Mouse (Mus musculus): ENCODE results near the gene Fam216a. TPM values are rescaled to one million over a fixed set of nuclear protein-coding genes. Genes with fewer than 3 reads are reported as not detected.

The Fam216a gene
- polyA plus RNA-seq, 1 experiment from 2014 or later, result 155 TPM

DNA sequence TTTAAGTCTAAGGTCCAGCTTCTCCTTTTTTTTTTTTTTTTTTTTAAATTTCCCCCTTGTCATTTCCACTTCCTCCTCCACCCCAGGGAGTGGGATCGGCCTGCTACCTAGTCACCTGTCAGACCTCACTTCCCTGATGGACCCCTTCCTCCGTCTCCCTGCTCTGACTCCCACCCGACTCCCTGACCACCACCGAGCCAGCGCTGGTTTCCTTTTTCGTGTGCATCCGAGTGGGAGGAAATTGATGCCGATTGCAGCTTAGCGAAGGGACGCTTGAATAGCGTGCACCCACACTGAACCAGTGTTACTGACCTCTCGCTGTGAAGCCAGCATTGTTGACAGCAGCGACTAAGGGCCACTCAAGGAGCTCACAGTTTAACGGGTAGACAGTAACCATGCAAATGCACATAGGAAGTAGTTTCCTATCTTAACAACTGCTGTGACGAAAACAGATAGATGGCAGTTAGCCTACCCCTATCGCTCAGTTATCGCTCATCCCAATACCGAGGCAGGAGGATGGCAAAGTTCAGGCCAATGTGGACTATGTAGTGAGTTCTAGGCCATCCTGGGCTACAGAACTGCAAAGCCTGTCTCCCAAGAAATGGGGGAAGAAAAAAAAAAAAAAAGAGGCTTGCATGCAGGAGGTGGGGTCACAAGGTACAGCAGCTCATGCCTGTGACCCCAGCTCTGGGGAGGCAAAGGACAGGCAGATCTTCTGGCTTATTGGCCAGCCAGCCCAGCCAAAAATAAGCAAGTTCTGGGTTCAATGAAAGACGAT lies 20.3 kb upstream of the Fam216a start:
- Histone ChIP-seq H3K4me2 (replicated peaks) (peak overlapping the region; percentile 91), H3K4me3 (replicated peaks; ENCODE audit: low read length) (peak overlapping the region; percentile 91), H3K4me1 (replicated peaks; ENCODE audit: control insufficient read depth, insufficient read depth, low read length) (peaks cover 7% of the 10 kb centered on the region), H3K27ac (peak overlapping the region; percentile 69), H3K27me3 (ENCODE audit: control insufficient read depth, insufficient read depth, low read length) (no peaks in the 10 kb centered on the region), H3K9me3 (ENCODE audit: control insufficient read depth, low read length) (no peaks in the 10 kb centered on the region), H3K36me3 (replicated peaks; ENCODE audit: control insufficient read depth, insufficient read depth) (peaks cover 12% of the 10 kb centered on the region), H3K9ac (peak overlapping the region; percentile 92)
- WGBS, result 18% methylated on average over 19 of the region's 19 CpGs
- no peak for DNase-seq (ENCODE audit: low spot score)
- ATAC-seq (ENCODE audit: low FRiP score), result peak; percentile 57; the same call in 1 of the 2 replicates

- peaks cover 7% of the 10 kb centered on the region for H3K4me1 ChIP-seq (replicated peaks; ENCODE audit: control insufficient read depth, insufficient read depth, low read length)
- WGBS, result under 1% methylated on average over 39 of the region's 39 CpGs
- no peaks in the 10 kb centered on the region for H3K27me3 ChIP-seq (ENCODE audit: control insufficient read depth, insufficient read depth, low read length)
- peak within 1 kb of the TSS; percentile 69 for H3K27ac ChIP-seq
- DNase-seq (ENCODE audit: low spot score), result peak; percentile 97
- peak within 1 kb of the TSS; percentile 92 for H3K9ac ChIP-seq
- H3K4me3 ChIP-seq (replicated peaks; ENCODE audit: low read length), result peak within 1 kb of the TSS; percentile 91
- H3K9me3 ChIP-seq (ENCODE audit: control insufficient read depth, low read length), result no peaks in the 10 kb centered on the region
- peaks cover 6% of the 10 kb centered on the region for H3K36me3 ChIP-seq (replicated peaks; ENCODE audit: control insufficient read depth, insufficient read depth)
- peak within 1 kb of the TSS; percentile 91 for H3K4me2 ChIP-seq (replicated peaks)
- peak; percentile 89 for ATAC-seq (ENCODE audit: low FRiP score)
Observed at GRCm38 (mm10) chr5:122391786-122392180, 19.6 kb upstream of the Fam216a start, which contains the start of gene Arpc3. Gene Arpc3, plus strand, starts transcription at chr5:122391878.

DNA sequence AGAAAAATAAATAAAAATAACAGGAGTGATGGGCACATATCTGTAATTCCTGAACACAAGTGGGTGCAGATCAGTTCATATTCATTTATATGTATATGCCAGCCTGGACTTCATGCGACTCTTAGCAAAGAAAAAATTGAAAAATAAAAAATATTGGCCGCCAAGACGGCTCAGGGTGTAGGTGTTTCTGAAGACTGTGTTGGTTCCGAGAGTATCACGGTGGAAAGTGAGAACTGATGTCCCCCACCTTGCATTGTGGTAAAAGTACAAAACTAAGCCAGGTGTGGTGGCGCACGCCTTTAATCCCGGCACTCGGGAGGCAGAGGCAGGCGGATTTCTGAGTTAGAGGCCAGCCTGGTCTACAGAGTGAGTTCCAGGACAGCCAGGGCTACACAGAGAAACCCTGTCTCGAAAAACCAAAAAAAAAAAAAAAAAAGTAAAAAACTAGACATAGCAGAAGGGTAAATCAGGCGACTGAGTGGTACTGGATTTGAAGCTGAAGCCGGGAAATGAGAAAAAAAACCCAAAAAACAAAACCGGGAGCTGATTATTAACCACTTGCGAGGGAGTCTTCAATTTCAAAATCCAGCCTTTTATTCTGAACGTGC lies 19.1 kb upstream of the Fam216a start:
- H3K27ac ChIP-seq, result peak overlapping the region; percentile 32
- 53% methylated on average over 15 of the region's 16 CpGs for WGBS

DNA sequence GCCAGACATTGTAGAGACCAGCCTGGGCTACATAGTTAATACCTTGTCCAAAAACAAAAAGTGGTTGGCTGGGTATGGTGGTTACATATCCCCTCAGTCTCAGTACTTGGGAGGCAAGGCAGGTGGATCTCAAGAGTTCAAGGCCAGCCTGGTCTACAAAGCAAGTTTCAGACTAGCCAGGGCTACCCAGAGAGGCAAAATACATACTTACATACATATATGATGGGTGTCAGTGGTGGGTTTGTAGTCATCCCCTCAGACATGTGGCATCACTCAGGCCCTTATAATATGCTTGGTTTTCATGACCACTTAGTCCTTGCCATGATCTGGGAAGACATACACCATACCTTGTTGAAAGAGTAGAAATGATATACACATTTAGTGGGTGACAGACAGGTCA lies 18.5 kb upstream of the Fam216a start:
- Histone ChIP-seq H3K36me3 (replicated peaks; ENCODE audit: control insufficient read depth, insufficient read depth) (0 out of 2 replicates have a peak, but pooled peaks cover 3% of the 10 kb centered on the region), H3K27me3 (ENCODE audit: control insufficient read depth, insufficient read depth, low read length) (no peaks in the 10 kb centered on the region), H3K9me3 (ENCODE audit: control insufficient read depth, low read length) (no peaks in the 10 kb centered on the region), H3K27ac (no peak overlapping the region), H3K4me1 (replicated peaks; ENCODE audit: control insufficient read depth, insufficient read depth, low read length) (peaks cover 7% of the 10 kb centered on the region), H3K9ac (no peak overlapping the region), H3K4me3 (replicated peaks; ENCODE audit: low read length) (no peak overlapping the region), H3K4me2 (replicated peaks) (no peak overlapping the region)
- ATAC-seq (ENCODE audit: low FRiP score) (no peak), DNase-seq (ENCODE audit: low spot score) (no peak)

More for the DNA sequence above, 19.1 kb upstream of the Fam216a start:
- H3K4me2 ChIP-seq (replicated peaks), result peak overlapping the region; percentile 91
- H3K27me3 ChIP-seq (ENCODE audit: control insufficient read depth, insufficient read depth, low read length), result no peaks in the 10 kb centered on the region
- DNase-seq (ENCODE audit: low spot score) (no peak), ATAC-seq (ENCODE audit: low FRiP score) (no peak)
- peak overlapping the region; percentile 92; the same call in 1 of the 2 replicates for H3K9ac ChIP-seq
- H3K4me3 ChIP-seq (replicated peaks; ENCODE audit: low read length), result peak overlapping the region; percentile 91
- H3K36me3 ChIP-seq (replicated peaks; ENCODE audit: control insufficient read depth, insufficient read depth), result 0 out of 2 replicates have a peak, but pooled peaks cover 3% of the 10 kb centered on the region
- H3K9me3 ChIP-seq (ENCODE audit: control insufficient read depth, low read length), result no peaks in the 10 kb centered on the region
- H3K4me1 ChIP-seq (replicated peaks; ENCODE audit: control insufficient read depth, insufficient read depth, low read length), result peaks cover 7% of the 10 kb centered on the region

- Histone ChIP-seq H3K27me3 (ENCODE audit: control insufficient read depth, insufficient read depth, low read length) (no peaks in the 10 kb centered on the region), H3K4me2 (replicated peaks) (no peak overlapping the region), H3K36me3 (replicated peaks; ENCODE audit: control insufficient read depth, insufficient read depth) (0 out of 2 replicates have a peak, but pooled peaks cover under 1% of the 10 kb centered on the region), H3K9me3 (ENCODE audit: control insufficient read depth, low read length) (no peaks in the 10 kb centered on the region), H3K27ac (no peak overlapping the region), H3K4me3 (replicated peaks; ENCODE audit: low read length) (no peak overlapping the region), H3K9ac (no peak overlapping the region), H3K4me1 (replicated peaks; ENCODE audit: control insufficient read depth, insufficient read depth, low read length) (peaks cover 7% of the 10 kb centered on the region)
- ATAC-seq (ENCODE audit: low FRiP score) (no peak), DNase-seq (ENCODE audit: low spot score) (no peak)
- WGBS, result 94% methylated on average over 5 of the region's 5 CpGs
Observed at GRCm38 (mm10) chr5:122390006-122390405, 17.8 kb upstream of the Fam216a start.

GRCm38 (mm10) chr5:122379374-122380155 lies 7.4 kb upstream of the Fam216a start:
- Histone ChIP-seq H3K36me3 (replicated peaks; ENCODE audit: control insufficient read depth, insufficient read depth) (peaks cover 61% of the 10 kb centered on the region), H3K4me1 (replicated peaks; ENCODE audit: control insufficient read depth, insufficient read depth, low read length) (no peaks in the 10 kb centered on the region), H3K9me3 (ENCODE audit: control insufficient read depth, low read length) (no peaks in the 10 kb centered on the region), H3K4me3 (replicated peaks; ENCODE audit: low read length) (no peak overlapping the region), H3K4me2 (replicated peaks) (no peak overlapping the region), H3K9ac (no peak overlapping the region), H3K27me3 (ENCODE audit: control insufficient read depth, insufficient read depth, low read length) (no peaks in the 10 kb centered on the region), H3K27ac (no peak overlapping the region)
- ATAC-seq (ENCODE audit: low FRiP score), result no peak
- peak; percentile 84 for DNase-seq (ENCODE audit: low spot score)
- 53% methylated on average over 11 of the region's 11 CpGs for WGBS

GRCm38 (mm10) chr5:122378171-122378570 lies 6.0 kb upstream of the Fam216a start:
- ATAC-seq (ENCODE audit: low FRiP score) (no peak), DNase-seq (ENCODE audit: low spot score) (no peak)
- H3K27ac ChIP-seq, result no peak overlapping the region
- H3K4me1 ChIP-seq (replicated peaks; ENCODE audit: control insufficient read depth, insufficient read depth, low read length), result peaks cover 4% of the 10 kb centered on the region
- WGBS, result 96% methylated on average over 12 of the region's 12 CpGs
- no peaks in the 10 kb centered on the region for H3K9me3 ChIP-seq (ENCODE audit: control insufficient read depth, low read length)
- H3K9ac ChIP-seq, result no peak overlapping the region
- no peak overlapping the region for H3K4me3 ChIP-seq (replicated peaks; ENCODE audit: low read length)
- no peaks in the 10 kb centered on the region for H3K27me3 ChIP-seq (ENCODE audit: control insufficient read depth, insufficient read depth, low read length)
- H3K36me3 ChIP-seq (replicated peaks; ENCODE audit: control insufficient read depth, insufficient read depth), result peaks cover 64% of the 10 kb centered on the region
- no peak overlapping the region for H3K4me2 ChIP-seq (replicated peaks)

DNA sequence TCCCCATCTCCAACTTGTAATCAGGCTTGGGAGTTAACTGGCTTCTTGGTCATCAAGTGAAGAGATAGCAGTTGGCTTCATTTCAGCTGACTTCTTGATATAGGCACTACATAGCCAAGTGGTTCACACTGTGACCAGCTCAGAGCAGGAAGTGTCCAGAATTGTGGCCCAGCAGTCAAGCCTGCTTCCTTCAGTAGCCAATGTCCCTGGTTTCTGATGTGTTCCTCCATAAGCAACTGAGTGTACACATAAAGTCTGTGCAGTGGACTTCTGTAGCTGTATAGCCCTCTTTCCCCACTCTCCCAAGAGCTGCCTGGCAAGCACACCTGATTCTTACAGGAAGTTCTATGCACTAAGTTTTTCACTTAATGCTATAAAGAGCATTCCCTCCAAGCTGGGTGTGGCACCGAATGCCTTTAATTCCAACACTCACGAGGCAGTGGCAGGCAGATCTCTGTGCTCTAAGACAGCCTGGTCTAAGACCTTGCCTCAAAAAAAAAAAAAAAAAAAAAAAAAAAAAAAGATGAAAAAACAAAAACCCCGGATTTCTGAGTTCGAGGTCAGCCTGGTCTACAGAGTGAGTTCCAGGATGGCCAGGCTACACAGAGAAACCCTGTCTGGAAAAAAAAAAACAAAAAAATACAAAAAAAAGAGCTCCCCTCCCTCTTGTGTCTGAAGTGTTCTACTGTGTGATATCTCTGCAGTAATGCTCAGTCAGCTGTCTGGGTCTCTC lies 5.1 kb upstream of the Fam216a start:
- no peak overlapping the region for H3K9ac ChIP-seq
- H3K27ac ChIP-seq, result no peak overlapping the region
- H3K36me3 ChIP-seq (replicated peaks; ENCODE audit: control insufficient read depth, insufficient read depth), result peaks cover 56% of the 10 kb centered on the region
- H3K4me1 ChIP-seq (replicated peaks; ENCODE audit: control insufficient read depth, insufficient read depth, low read length), result peaks cover 8% of the 10 kb centered on the region
- H3K4me3 ChIP-seq (replicated peaks; ENCODE audit: low read length), result no peak overlapping the region
- no peaks in the 10 kb centered on the region for H3K9me3 ChIP-seq (ENCODE audit: control insufficient read depth, low read length)
- H3K4me2 ChIP-seq (replicated peaks), result no peak overlapping the region
- 94% methylated on average over 4 of the region's 4 CpGs for WGBS
- H3K27me3 ChIP-seq (ENCODE audit: control insufficient read depth, insufficient read depth, low read length), result no peaks in the 10 kb centered on the region
- no peak for ATAC-seq (ENCODE audit: low FRiP score)
- no peak for DNase-seq (ENCODE audit: low spot score)
